Mouse (Mus musculus): ENCODE data around the gene Col4a3bp. TPM values are rescaled to one million over a fixed set of nuclear protein-coding genes. Genes with fewer than 3 reads are reported as not detected.

Col4a3bp gene
- total and polyA plus RNA-seq, 3 experiments, result 13.6 to 58.0 (median 57.5) TPM

DNA sequence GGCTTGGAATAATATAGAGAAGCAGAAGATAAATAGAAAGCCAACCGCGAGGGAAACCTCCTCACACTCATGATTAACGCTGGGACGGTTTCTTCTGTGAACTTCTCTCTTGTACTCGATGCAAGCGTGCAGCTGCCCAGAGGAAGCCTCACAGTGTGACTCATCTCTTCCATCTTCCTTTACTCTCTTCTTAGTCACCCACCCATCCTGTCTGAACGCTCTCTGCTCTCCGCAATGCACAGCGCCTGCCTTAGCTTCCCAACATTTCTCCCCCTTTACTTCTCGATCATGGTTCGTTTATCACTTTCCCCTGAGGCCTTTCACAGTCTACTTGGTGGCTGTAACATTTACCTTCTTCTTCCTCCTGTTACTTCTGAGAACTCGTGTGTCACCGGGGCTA lies 31.8 kb upstream of the Col4a3bp start:
- Histone ChIP-seq H3K9me3 (replicated peaks) (no peaks in the 10 kb centered on the region), H3K36me3 (replicated peaks) (peaks cover 69% of the 10 kb centered on the region), H3K4me3 (ENCODE audit: low read depth, low read length) (no peak overlapping the region), H3K27me3 (ENCODE audit: insufficient read depth, low read length) (no peaks in the 10 kb centered on the region), H3K4me1 (ENCODE audit: insufficient read depth, low read depth, low read length) (peaks cover 22% of the 10 kb centered on the region)
- TF ChIP-seq GATA2 (IDR thresholded peaks at IDR 0.05; ENCODE audit: borderline replicate concordance, low read depth, low read length), result no peak
- TF ChIP-seq CTCF (IDR thresholded peaks at IDR 0.05; ENCODE audit: low read depth, low read length), result no peak
- no peak for TF ChIP-seq GATA1 (IDR thresholded peaks at IDR 0.05; ENCODE audit: borderline replicate concordance, low read length)
- no peak for TF ChIP-seq TAL1 (conservative IDR thresholded peaks at IDR 0.05; ENCODE audit: low read depth, low read length)
- TF ChIP-seq POLR2AphosphoS5 (IDR thresholded peaks at IDR 0.05; ENCODE audit: insufficient replicate concordance, low read depth, low read length), result no peak
- no peak for DNase-seq (ENCODE audit: low spot score)
- no peak for ATAC-seq (ENCODE audit: extremely low read depth, insufficient number of reproducible peaks, low FRiP score, poor library complexity, severe bottlenecking)

DNA sequence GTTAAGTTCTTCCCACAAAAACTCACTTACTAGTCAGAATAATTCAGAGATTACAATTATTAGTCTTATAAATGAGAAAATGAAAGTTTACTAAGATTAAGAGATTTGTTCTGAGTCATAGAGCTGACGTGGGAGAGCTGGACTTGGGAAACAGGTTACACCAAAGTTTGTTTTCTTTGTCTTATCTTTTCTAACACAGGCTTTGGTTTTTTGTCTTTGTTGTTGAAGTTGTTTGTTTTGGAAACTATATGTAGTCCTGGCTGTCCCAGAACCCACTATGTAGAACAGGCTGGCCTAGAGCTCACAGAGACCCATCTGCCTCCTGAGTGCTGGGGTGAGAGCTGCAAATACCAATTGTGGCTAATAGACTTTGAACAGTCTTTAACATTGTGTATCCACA lies 31.2 kb upstream of the Col4a3bp start:
- Histone ChIP-seq H3K4me3 (ENCODE audit: low read depth, low read length) (no peak overlapping the region), H3K9me3 (replicated peaks) (no peaks in the 10 kb centered on the region), H3K4me1 (ENCODE audit: insufficient read depth, low read depth, low read length) (peaks cover 22% of the 10 kb centered on the region), H3K36me3 (replicated peaks) (peaks cover 69% of the 10 kb centered on the region), H3K27me3 (ENCODE audit: insufficient read depth, low read length) (no peaks in the 10 kb centered on the region)
- no peak for DNase-seq (ENCODE audit: low spot score)
- no peak for ATAC-seq (ENCODE audit: extremely low read depth, insufficient number of reproducible peaks, low FRiP score, poor library complexity, severe bottlenecking)
- TF ChIP-seq TAL1 (conservative IDR thresholded peaks at IDR 0.05; ENCODE audit: low read depth, low read length) (no peak), POLR2AphosphoS5 (IDR thresholded peaks at IDR 0.05; ENCODE audit: insufficient replicate concordance, low read depth, low read length) (no peak), GATA1 (IDR thresholded peaks at IDR 0.05; ENCODE audit: borderline replicate concordance, low read length) (no peak), CTCF (IDR thresholded peaks at IDR 0.05; ENCODE audit: low read depth, low read length) (no peak), GATA2 (IDR thresholded peaks at IDR 0.05; ENCODE audit: borderline replicate concordance, low read depth, low read length) (no peak)

DNA sequence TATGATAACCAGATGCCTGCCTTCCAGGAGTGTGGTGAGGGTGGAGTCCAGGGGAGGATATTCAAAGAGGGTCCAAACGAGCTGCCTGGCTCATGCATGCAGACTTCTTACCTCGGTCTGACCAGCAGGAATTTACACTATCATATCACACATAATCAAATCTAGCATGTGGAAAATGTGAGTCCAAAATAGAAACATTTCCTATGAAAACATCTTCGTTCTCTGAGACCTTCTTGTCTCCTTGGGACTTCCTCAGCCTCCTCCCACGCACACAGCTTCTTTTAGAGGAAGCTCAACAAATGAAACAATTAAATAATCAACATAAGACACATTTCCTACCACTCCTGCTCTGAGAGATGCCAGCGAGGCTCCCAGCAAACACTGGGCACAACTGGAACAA lies 30.5 kb upstream of the Col4a3bp start:
- TF ChIP-seq TAL1 (conservative IDR thresholded peaks at IDR 0.05; ENCODE audit: low read depth, low read length) (no peak), GATA1 (IDR thresholded peaks at IDR 0.05; ENCODE audit: borderline replicate concordance, low read length) (no peak), GATA2 (IDR thresholded peaks at IDR 0.05; ENCODE audit: borderline replicate concordance, low read depth, low read length) (no peak), CTCF (IDR thresholded peaks at IDR 0.05; ENCODE audit: low read depth, low read length) (no peak), POLR2AphosphoS5 (IDR thresholded peaks at IDR 0.05; ENCODE audit: insufficient replicate concordance, low read depth, low read length) (no peak)
- H3K9me3 ChIP-seq (replicated peaks), result no peaks in the 10 kb centered on the region
- ATAC-seq (ENCODE audit: extremely low read depth, insufficient number of reproducible peaks, low FRiP score, poor library complexity, severe bottlenecking), result 0 out of 2 replicates have a peak, but pooled peaks have one; percentile 40
- H3K4me1 ChIP-seq (ENCODE audit: insufficient read depth, low read depth, low read length), result peaks cover 22% of the 10 kb centered on the region
- peak; percentile 6 for DNase-seq (ENCODE audit: low spot score)
- H3K27me3 ChIP-seq (ENCODE audit: insufficient read depth, low read length), result no peaks in the 10 kb centered on the region
- H3K4me3 ChIP-seq (ENCODE audit: low read depth, low read length), result no peak overlapping the region; the same call in 1 of the 2 replicates
- H3K36me3 ChIP-seq (replicated peaks), result peaks cover 69% of the 10 kb centered on the region

- ATAC-seq (ENCODE audit: extremely low read depth, insufficient number of reproducible peaks, low FRiP score, poor library complexity, severe bottlenecking) (no peak), DNase-seq (ENCODE audit: low spot score) (no peak)
- no peaks in the 10 kb centered on the region for H3K27me3 ChIP-seq (ENCODE audit: insufficient read depth, low read length)
- H3K4me1 ChIP-seq (ENCODE audit: insufficient read depth, low read depth, low read length), result peaks cover 22% of the 10 kb centered on the region
- peaks cover 58% of the 10 kb centered on the region for H3K36me3 ChIP-seq (replicated peaks)
- no peaks in the 10 kb centered on the region for H3K9me3 ChIP-seq (replicated peaks)
- H3K4me3 ChIP-seq (ENCODE audit: low read depth, low read length), result no peak overlapping the region
- TF ChIP-seq POLR2AphosphoS5 (IDR thresholded peaks at IDR 0.05; ENCODE audit: insufficient replicate concordance, low read depth, low read length), result no peak
- no peak for TF ChIP-seq GATA2 (IDR thresholded peaks at IDR 0.05; ENCODE audit: borderline replicate concordance, low read depth, low read length)
- no peak for TF ChIP-seq GATA1 (IDR thresholded peaks at IDR 0.05; ENCODE audit: borderline replicate concordance, low read length)
- no peak for TF ChIP-seq TAL1 (conservative IDR thresholded peaks at IDR 0.05; ENCODE audit: low read depth, low read length)
- TF ChIP-seq CTCF (IDR thresholded peaks at IDR 0.05; ENCODE audit: low read depth, low read length), result no peak
Measured at GRCm38 (mm10) chr13:96514154-96514942, 28.1 kb upstream of the Col4a3bp start.

DNA sequence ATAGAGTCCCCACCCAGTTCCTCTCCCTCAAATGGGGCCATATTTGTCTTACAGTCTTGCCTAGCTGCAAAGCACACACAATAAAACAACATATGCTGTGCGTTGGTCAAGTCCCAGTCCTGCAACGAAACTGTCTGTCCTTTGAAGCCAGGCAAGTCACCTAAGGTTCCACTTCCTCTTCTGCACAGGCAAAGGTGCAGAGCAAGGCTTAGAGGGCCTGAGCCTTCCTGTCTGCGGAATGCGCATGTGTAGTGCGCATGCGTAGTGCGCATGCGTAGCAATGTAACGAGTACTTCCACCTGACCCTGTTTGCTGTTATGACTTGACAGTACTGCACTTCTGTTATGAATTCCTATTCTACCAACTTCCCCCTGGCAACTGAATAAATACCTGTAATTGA lies 26.2 kb upstream of the Col4a3bp start:
- Histone ChIP-seq H3K4me1 (ENCODE audit: insufficient read depth, low read depth, low read length) (peaks cover 10% of the 10 kb centered on the region), H3K27me3 (ENCODE audit: insufficient read depth, low read length) (no peaks in the 10 kb centered on the region), H3K4me3 (ENCODE audit: low read depth, low read length) (no peak overlapping the region), H3K9me3 (replicated peaks) (no peaks in the 10 kb centered on the region), H3K36me3 (replicated peaks) (peaks cover 45% of the 10 kb centered on the region)
- ATAC-seq (ENCODE audit: extremely low read depth, insufficient number of reproducible peaks, low FRiP score, poor library complexity, severe bottlenecking) (no peak), DNase-seq (ENCODE audit: low spot score) (no peak)
- TF ChIP-seq CTCF (IDR thresholded peaks at IDR 0.05; ENCODE audit: low read depth, low read length), result no peak
- TF ChIP-seq POLR2AphosphoS5 (IDR thresholded peaks at IDR 0.05; ENCODE audit: insufficient replicate concordance, low read depth, low read length), result no peak

GRCm38 (mm10) chr13:96517335-96517734 lies 25.1 kb upstream of the Col4a3bp start:
- Histone ChIP-seq H3K9me3 (replicated peaks) (no peaks in the 10 kb centered on the region), H3K36me3 (replicated peaks) (peaks cover 43% of the 10 kb centered on the region), H3K4me1 (ENCODE audit: insufficient read depth, low read depth, low read length) (no peaks in the 10 kb centered on the region), H3K27me3 (ENCODE audit: insufficient read depth, low read length) (no peaks in the 10 kb centered on the region), H3K4me3 (ENCODE audit: low read depth, low read length) (no peak overlapping the region)
- no peak for TF ChIP-seq POLR2AphosphoS5 (IDR thresholded peaks at IDR 0.05; ENCODE audit: insufficient replicate concordance, low read depth, low read length)
- TF ChIP-seq CTCF (IDR thresholded peaks at IDR 0.05; ENCODE audit: low read depth, low read length), result no peak
- TF ChIP-seq GATA2 (IDR thresholded peaks at IDR 0.05; ENCODE audit: borderline replicate concordance, low read depth, low read length), result no peak
- no peak for TF ChIP-seq TAL1 (conservative IDR thresholded peaks at IDR 0.05; ENCODE audit: low read depth, low read length)
- TF ChIP-seq GATA1 (IDR thresholded peaks at IDR 0.05; ENCODE audit: borderline replicate concordance, low read length), result no peak
- ATAC-seq (ENCODE audit: extremely low read depth, insufficient number of reproducible peaks, low FRiP score, poor library complexity, severe bottlenecking) (no peak), DNase-seq (ENCODE audit: low spot score) (no peak)
